Mouse (Mus musculus) neural tube, embryonic 13.5 days (tissue): ENCODE measurements at regions not wholly inside any gene's neighbourhood (a gene's known extent, or its start where the extent isn't known, plus 50 kb on each side); places are given as distances from the start of the nearest gene placed in this dataset.
"Not testable (repeated sequence)": the region's sequence is repeated elsewhere in the genome, so short reads cannot be mapped to it uniquely, and the experiment has no call there.

Source experiments
- ATAC-seq: fragments of 200-750 bp; cut with Nextera tagmentation; 2 replicates; pipeline ENCODE4 v1.8.0; 2017; ENCODE audit warnings: low read depth, mild to moderate bottlenecking, moderate TSS enrichment, moderate library complexity
- H3K27ac ChIP-seq: fragments of 300-500 bp; sonication (generic); replicated peaks from 2 replicates; pipeline ENCODE4 v1.5.1; 2015; ENCODE audit warnings: moderate library complexity, mild to moderate bottlenecking, inconsistent platforms
- H3K27me3 ChIP-seq: fragments of 300-500 bp; sonication (generic); 2 replicates; pipeline ENCODE4 v1.6.1; 2015; ENCODE audit warnings: mild to moderate bottlenecking, inconsistent platforms
- H3K36me3 ChIP-seq: fragments of 300-500 bp; sonication (generic); 2 replicates; pipeline ENCODE4 v1.6.1; 2015; ENCODE audit warnings: mild to moderate bottlenecking, inconsistent platforms
- H3K4me1 ChIP-seq: fragments of 300-500 bp; sonication (generic); replicated peaks from 2 replicates; pipeline ENCODE4 v1.6.1; 2015; ENCODE audit warnings: inconsistent platforms
- H3K4me2 ChIP-seq: fragments of 300-500 bp; sonication (generic); 2 replicates; pipeline ENCODE4 v1.6.1; 2015; ENCODE audit warnings: inconsistent platforms, mild to moderate bottlenecking, moderate library complexity
- H3K4me3 ChIP-seq: fragments of 300-500 bp; sonication (generic); 2 replicates; pipeline ENCODE4 v1.5.1; 2015; ENCODE audit warnings: mild to moderate bottlenecking, inconsistent platforms
- H3K9ac ChIP-seq: fragments of 300-500 bp; sonication (generic); 2 replicates; pipeline ENCODE4 v1.6.1; 2015; ENCODE audit warnings: moderate library complexity, mild to moderate bottlenecking, inconsistent platforms
- H3K9me3 ChIP-seq: fragments of 300-500 bp; sonication (generic); 2 replicates; pipeline ENCODE4 v1.6.1; 2016; ENCODE audit warnings: inconsistent platforms
- WGBS: fragments of 180-500 bp; shearing (Covaris S2); methylation state at CpG from one replicate; pipeline ENCODE4 v1.1.7; 2015; 5-methylcytosine and 5-hydroxymethylcytosine counted together

DNA sequence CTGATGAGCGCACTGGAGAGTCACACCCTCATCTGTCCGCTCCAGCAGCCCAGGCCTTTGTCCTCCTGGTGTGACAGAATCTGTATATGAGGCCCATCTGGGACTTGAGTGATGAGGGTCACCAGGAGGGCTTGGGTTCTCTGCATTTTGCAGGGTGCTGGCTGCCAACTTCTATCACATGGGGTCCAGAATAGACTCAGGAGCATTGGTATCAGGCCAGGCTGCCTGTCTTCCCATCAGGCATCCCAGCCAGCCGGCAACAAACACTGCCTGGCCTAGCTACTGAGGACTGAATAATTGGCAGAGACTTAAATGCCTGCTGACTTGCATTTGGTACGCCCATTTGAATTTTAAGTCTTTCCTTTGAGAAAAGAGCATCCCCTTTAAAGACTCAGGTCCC lies 94.0 kb upstream of the Abca1 start:
- no peaks in the 10 kb centered on the region for H3K27me3 ChIP-seq
- no peak overlapping the region for H3K4me2 ChIP-seq
- peak overlapping the region; percentile 46 for H3K27ac ChIP-seq
- H3K9me3 ChIP-seq: no peaks in the 10 kb centered on the region
- peaks cover 10% of the 10 kb centered on the region for H3K4me1 ChIP-seq
- H3K9ac ChIP-seq: no peak overlapping the region
- peak; percentile 93 for ATAC-seq
- 30% methylated on average over 4 of the region's 4 CpGs for WGBS
- no peak overlapping the region for H3K4me3 ChIP-seq
- H3K36me3 ChIP-seq: no peaks in the 10 kb centered on the region

DNA sequence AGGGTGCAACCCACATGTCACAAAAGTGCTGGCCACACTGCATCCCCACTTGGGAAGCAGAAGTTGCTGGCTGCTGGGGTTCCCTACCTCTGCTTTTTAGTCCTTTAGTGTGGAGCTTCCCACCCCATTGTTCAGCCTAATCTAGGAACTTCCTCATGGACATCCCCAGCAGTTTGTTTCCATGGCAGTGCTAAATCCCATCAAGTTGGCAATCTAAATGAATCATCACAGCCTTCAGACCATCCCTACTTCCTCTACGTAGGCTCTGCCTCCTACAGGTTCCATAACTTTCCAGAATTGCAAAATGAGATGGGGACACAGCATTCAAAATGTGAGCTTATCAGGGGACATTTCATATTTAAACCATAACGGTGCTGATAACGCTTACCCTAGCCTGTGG lies 90.6 kb upstream of the Abca1 start:
- no peak overlapping the region for H3K9ac ChIP-seq
- no peaks in the 10 kb centered on the region for H3K36me3 ChIP-seq
- peaks cover 10% of the 10 kb centered on the region for H3K4me1 ChIP-seq
- H3K9me3 ChIP-seq: no peaks in the 10 kb centered on the region
- no peaks in the 10 kb centered on the region for H3K27me3 ChIP-seq
- no peak overlapping the region for H3K27ac ChIP-seq
- H3K4me3 ChIP-seq: no peak overlapping the region
- WGBS: 92% methylated on average over 3 of the region's 3 CpGs
- H3K4me2 ChIP-seq: no peak overlapping the region
- no peak for ATAC-seq

DNA sequence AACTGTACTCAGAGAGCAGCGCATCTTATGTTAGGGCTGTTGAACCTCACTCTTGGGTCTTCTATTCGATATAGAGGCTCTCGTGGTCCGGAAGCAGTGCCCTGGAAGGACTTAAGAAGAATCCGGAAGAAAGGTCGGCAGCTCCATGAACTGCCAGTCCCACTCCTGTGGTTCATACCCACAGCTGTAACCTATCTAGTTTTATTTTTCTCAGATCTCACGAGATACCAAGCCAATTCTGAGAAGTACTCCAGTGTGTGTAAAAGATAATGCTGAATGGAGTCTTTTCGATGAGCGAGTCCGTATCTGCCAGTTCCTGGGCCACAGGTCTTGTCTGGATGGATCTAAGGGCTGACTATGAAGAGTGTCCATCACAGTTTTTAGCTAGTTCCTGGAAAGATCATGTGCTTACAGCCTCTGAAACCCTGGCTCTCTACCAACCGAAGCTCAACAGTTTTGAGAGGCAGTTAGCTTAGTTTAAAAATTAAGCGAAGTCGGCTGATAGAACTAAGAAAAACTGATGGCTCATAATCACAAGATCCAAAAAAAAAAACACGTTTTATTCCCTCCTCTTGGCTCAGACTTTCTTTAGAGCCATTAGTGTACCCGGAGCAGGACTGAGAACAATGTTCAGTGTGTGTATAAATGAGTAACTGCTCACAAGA lies 86.5 kb upstream of the Abca1 start:
- H3K27me3 ChIP-seq: no peaks in the 10 kb centered on the region
- no peaks in the 10 kb centered on the region; the same call in 1 of the 2 replicates for H3K4me1 ChIP-seq
- H3K9ac ChIP-seq: no peak overlapping the region
- WGBS: 86% methylated on average over 15 of the region's 15 CpGs
- H3K4me3 ChIP-seq: no peak overlapping the region
- no peak overlapping the region for H3K27ac ChIP-seq
- H3K36me3 ChIP-seq: no peaks in the 10 kb centered on the region
- ATAC-seq: no peak
- H3K9me3 ChIP-seq: no peaks in the 10 kb centered on the region
- no peak overlapping the region for H3K4me2 ChIP-seq

DNA sequence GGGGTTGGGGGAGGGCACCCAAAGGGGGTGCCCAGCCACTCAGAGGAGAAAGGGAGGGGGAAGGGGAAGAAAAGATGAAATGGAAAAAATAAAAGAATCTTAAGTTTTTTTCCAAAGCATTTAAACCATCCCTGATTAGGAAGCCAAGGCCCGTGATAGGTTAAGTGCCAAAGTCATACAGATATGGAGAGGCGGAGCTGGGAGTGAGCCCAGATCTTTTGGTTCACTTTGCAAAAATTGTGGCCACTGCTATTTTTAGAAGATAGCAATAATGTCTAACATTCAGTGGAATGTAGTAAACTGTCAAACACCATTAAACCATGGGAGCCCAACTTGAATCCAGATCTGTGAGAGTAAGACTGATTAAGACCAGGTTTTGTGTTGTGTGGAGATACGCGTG lies 85.9 kb upstream of the Abca1 start:
- Histone ChIP-seq H3K36me3 (no peaks in the 10 kb centered on the region), H3K9me3 (no peaks in the 10 kb centered on the region), H3K27me3 (no peaks in the 10 kb centered on the region), H3K4me2 (no peak overlapping the region), H3K4me3 (no peak overlapping the region), H3K27ac (no peak overlapping the region), H3K4me1 (no peaks in the 10 kb centered on the region; the same call in 1 of the 2 replicates), H3K9ac (no peak overlapping the region)
- 94% methylated on average over 4 of the region's 4 CpGs for WGBS
- ATAC-seq: no peak

DNA sequence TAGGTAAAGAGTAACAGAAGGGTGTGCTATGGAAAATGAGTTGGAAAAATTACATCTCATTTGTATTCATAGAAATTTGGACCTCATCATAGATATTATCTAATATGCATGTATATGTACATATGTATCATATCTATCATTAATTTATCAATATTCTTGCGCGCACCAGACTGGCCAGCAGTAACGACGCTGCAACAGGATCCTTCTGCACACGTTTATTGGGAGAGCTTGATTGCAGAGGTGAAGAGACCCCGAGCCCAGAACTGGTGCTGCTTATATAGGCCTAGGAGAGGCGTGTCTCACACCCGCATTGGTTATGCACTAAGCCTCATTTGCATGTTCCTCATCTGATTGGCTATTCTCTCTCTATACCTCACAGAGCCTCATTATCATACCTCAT lies 83.8 kb upstream of the Abca1 start:
- H3K9me3 ChIP-seq, H3K4me3 ChIP-seq, ATAC-seq: not testable (repeated sequence)

DNA sequence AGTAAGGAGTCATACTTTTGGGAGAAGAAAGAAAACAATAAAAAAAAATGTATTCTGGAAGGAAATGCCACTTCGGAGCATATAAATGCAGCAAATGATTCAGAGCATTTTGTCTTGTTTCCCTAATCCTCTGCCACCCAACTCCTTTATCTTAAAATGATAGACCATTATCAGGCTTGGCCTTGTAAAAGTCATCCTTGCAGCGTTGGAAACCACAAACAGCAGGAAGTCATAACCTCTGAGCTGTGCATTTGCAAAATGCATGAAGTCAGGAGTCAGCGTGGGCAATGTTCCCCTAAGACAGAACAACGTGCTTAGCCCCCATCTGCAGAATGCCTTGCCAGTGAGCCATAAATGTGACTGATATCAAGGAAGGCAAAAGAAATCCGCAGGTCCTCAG lies 80.2 kb upstream of the Abca1 start:
- no peaks in the 10 kb centered on the region for H3K4me1 ChIP-seq
- no peak for ATAC-seq
- WGBS: 71% methylated on average over 5 of the region's 5 CpGs

More for the DNA sequence above, 83.8 kb upstream of the Abca1 start:
- WGBS: 89% methylated on average over 8 of the region's 8 CpGs
- not testable (repeated sequence) for H3K4me1 ChIP-seq, H3K4me2 ChIP-seq, H3K36me3 ChIP-seq, H3K27ac ChIP-seq, H3K27me3 ChIP-seq, H3K9ac ChIP-seq

DNA sequence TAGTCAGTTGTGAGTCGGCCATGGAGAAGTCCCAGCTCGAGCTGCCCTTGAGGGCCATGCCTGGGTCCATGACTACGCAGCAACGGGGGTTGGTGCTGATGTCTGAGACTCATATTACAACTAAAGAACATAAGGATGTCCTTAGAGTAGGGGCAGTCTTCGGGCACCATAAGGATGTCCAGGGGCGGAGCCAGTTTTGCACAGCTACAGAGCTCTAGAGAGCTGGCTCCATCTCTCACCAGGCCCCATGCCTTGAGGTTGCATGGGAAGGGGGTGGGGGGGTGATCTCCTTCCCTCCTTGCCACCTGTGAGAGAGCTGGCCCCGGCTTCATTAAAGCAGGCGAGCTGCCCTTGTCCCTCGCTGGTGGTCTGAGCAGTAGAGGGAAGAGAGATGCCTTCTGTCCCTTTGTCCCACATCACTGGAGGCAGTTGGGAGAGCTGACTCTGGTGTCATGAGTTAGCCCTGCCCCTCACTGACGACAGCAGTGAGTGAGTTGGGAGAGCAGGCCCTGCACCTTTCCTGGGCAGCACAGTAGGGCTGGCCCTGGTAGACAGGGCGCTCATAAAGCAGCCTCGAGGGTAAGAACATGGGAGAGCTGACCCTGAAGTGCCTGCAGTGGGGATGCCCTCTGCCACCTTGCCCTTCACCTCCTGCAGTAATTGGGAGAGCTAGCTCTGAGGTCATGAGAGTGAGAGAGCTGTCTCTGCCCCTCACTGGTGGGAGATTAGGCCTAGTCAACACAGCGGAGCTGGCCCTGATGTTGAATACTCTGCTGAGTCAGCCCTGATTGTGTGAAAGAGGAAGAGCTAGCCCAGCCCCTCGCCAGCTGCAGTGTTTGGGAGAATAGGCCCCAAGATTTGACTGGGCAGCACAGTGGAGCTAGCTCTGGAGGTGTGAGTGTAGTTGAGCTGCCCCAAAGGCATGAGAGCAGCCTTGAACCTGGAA lies 78.9 kb upstream of the Abca1 start:
- no peak overlapping the region for H3K27ac ChIP-seq
- WGBS: 77% methylated on average over 14 of the region's 14 CpGs

More for the DNA sequence above, 80.2 kb upstream of the Abca1 start:
- Histone ChIP-seq H3K9me3 (no peaks in the 10 kb centered on the region), H3K4me3 (no peak overlapping the region), H3K9ac (no peak overlapping the region), H3K36me3 (no peaks in the 10 kb centered on the region), H3K27ac (no peak overlapping the region), H3K4me2 (no peak overlapping the region), H3K27me3 (no peaks in the 10 kb centered on the region)

DNA sequence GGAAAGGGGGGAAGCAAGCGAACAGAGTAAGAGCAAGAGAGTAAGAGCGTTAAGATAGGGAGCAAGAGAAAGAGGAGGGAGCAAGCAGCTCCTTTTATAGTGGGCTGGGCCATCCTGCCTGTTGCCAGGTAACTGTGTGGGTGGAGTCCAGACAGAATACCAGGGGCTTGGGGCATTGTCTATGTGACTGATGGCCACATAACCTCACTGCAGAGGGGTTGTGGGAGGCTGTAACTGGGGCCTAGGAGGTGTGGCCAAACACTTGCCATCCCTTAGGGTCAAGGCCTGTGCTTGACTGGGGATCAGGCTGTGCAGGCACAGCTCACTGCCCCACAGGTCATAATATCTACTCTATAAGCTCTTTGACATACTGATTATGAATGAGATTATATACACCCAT lies 76.2 kb upstream of the Abca1 start:
- Histone ChIP-seq H3K9ac (no peak overlapping the region), H3K27ac (no peak overlapping the region), H3K4me3 (no peak overlapping the region), H3K27me3 (no peaks in the 10 kb centered on the region), H3K4me1 (no peaks in the 10 kb centered on the region), H3K36me3 (no peaks in the 10 kb centered on the region), H3K4me2 (no peak overlapping the region), H3K9me3 (no peaks in the 10 kb centered on the region)
- 13% methylated on average over 2 of the region's 2 CpGs for WGBS
- no peak for ATAC-seq

More for the DNA sequence above, 78.9 kb upstream of the Abca1 start:
- Histone ChIP-seq H3K9me3 (no peaks in the 10 kb centered on the region), H3K36me3 (no peaks in the 10 kb centered on the region), H3K4me1 (no peaks in the 10 kb centered on the region), H3K4me2 (no peak overlapping the region), H3K4me3 (no peak overlapping the region), H3K27me3 (no peaks in the 10 kb centered on the region), H3K9ac (no peak overlapping the region)
- ATAC-seq: no peak

DNA sequence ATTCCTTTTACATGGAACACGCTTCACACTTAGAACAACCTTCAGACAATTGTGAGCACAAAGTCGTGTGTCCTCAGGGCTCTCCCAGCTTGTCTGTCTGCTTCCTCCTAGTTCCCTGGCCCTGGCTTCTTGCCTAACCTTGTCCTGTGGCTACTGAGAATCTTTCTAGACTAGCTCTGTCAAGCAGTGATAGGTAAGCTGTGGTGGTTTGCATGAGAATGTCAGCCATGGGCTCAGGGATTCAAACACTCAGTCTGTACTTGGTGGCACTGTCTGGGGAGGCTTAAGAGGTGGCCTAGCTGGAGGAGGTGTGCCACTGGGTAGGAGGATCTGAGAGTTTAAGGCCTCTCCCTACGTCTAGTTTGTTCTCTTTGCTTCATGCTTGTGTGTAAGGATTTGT lies 72.7 kb upstream of the Abca1 start:
- Histone ChIP-seq H3K27me3 (no peaks in the 10 kb centered on the region), H3K4me1 (peaks cover 14% of the 10 kb centered on the region; the same call in 1 of the 2 replicates), H3K36me3 (no peaks in the 10 kb centered on the region), H3K4me2 (no peak overlapping the region), H3K4me3 (no peak overlapping the region), H3K9ac (no peak overlapping the region), H3K9me3 (no peaks in the 10 kb centered on the region), H3K27ac (no peak overlapping the region)
- no peak for ATAC-seq
- WGBS: 68% methylated on average over 3 of the region's 3 CpGs

DNA sequence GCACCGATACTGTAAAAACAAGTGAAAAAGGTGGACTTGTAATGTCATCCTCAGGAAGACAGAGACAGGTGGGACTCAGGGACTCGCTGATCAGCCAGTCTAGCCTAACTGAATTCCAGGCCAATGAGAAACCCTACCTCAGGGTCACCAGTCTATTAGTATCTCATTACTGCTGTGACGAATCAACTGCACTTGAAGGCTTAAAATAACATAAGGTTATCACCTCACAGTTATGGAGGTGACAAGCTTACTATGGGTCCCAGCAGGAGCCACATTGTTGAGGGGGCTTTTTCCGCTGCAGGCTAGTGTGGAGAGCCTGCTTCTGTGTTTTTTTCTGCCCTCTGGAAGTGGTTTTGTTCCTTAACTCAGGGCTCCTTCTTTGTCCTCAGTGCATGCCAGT lies 72.2 kb upstream of the Abca1 start:
- Histone ChIP-seq H3K9ac (no peak overlapping the region), H3K4me1 (peaks cover 15% of the 10 kb centered on the region; the same call in 1 of the 2 replicates), H3K27ac (no peak overlapping the region), H3K36me3 (no peaks in the 10 kb centered on the region), H3K4me3 (no peak overlapping the region), H3K27me3 (no peaks in the 10 kb centered on the region), H3K9me3 (no peaks in the 10 kb centered on the region), H3K4me2 (no peak overlapping the region)
- 65% methylated on average over 4 of the region's 4 CpGs for WGBS
- no peak for ATAC-seq

DNA sequence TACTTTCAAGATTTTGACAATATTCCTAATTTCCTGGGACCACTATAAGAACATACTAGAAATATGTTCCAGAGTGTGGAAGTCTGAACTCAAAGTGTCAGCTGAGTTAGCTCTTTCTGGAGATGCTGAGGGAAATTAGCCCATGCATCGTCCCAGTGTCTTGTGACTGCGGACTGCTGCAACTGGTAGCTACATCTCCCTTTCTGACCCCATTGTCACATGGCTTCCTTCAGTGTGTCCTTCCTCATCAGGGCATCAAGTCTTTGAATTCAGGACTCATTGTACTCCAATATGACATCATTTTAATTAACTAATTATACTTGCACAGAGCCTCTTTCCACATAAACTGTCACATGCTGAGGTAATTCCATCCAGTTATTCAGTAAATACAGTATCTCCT lies 71.4 kb upstream of the Abca1 start:
- Histone ChIP-seq H3K27me3 (no peaks in the 10 kb centered on the region), H3K9ac (no peak overlapping the region), H3K4me1 (peaks cover 15% of the 10 kb centered on the region; the same call in 1 of the 2 replicates), H3K4me2 (no peak overlapping the region), H3K36me3 (no peaks in the 10 kb centered on the region), H3K4me3 (no peak overlapping the region), H3K27ac (no peak overlapping the region), H3K9me3 (no peaks in the 10 kb centered on the region)
- no peak for ATAC-seq
- WGBS: 91% methylated on average over 2 of the region's 2 CpGs

DNA sequence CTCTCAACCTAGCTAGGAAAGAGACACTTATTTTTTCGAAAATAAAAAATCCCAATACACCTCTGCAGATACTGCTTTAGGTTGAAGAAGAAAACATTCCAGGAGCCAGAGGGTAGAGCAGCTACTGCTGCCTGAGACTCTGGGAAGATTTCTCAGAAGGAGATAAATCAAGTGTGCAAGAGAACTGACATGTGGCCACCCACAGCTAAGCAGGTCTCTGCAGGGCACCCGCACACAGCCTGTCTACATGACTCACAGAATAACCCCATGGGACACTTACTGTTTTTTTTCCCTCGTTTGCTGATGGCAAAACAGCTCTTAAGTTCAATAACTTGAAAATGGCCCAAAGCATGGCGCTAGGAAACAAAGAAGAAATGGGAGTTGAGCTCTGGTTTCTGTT lies 68.7 kb upstream of the Abca1 start:
- Histone ChIP-seq H3K27ac (no peak overlapping the region), H3K4me3 (no peak overlapping the region), H3K9ac (no peak overlapping the region), H3K9me3 (no peaks in the 10 kb centered on the region), H3K36me3 (no peaks in the 10 kb centered on the region), H3K4me2 (no peak overlapping the region), H3K4me1 (peaks cover 15% of the 10 kb centered on the region; the same call in 1 of the 2 replicates), H3K27me3 (no peaks in the 10 kb centered on the region)
- WGBS: 26% methylated on average over 4 of the region's 4 CpGs
- no peak for ATAC-seq
